Mouse (Mus musculus): Measurements from ENCODE around the gene Cry2.

The Cry2 gene

DNA sequence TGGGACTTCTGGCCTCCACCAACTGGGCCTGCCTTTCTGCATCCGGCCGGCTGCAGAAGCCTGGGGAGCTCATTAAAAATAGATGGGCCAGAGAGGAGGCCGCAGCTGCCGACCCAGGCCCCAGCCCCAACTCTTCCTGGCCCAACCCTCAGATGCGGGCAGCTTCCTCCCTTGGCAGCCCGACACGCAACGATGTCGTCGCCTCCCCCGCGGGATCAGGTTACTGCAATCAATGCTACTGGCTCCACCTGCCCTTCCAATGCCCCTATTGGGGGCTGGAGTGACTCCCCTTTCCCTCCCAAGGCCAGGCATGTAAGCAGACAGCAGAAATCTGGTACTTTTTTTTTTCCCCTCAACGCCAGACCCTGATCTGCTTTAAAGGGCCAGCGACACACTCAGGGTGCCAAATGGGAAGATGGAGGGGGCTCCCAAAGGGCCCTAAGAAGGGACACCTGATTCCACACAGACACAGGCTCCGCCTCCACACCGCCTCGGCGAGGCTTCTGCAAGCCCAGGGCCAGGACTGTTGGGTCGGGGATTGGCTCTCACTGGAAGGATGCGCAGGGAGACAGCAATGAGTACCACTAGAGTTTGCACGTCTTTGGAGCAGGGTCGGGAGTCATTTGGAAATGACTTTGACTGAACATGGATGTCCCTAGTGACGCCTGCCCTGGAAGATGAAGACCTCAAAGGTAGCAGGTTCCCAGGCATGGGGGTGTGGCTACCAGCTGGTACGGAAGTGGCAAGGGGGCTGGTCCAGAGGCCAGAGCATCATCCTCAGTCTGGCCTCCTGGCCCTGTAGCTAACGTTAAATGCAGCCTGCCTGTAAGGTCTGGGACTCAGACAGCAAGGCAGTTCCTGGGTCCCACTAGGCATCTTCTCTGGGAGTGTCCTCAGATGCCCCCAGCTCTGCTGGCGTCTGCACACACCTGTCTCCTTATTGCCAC is 41.3 kb downstream of the Cry2 start:
- Histone ChIP-seq H3K4me3 (replicated peaks; ENCODE audit: low read length) (peak overlapping the region; percentile 61), H3K4me1 (replicated peaks; ENCODE audit: low read depth, low read length) (peaks cover 40% of the 10 kb centered on the region), H3K9me3 (ENCODE audit: low read length) (no peaks in the 10 kb centered on the region), H3K36me3 (ENCODE audit: insufficient read depth, low read length) (no peaks in the 10 kb centered on the region; the same call in 1 of the 2 replicates), H3K27me3 (ENCODE audit: insufficient read depth, low read length) (peaks cover 35% of the 10 kb centered on the region)
- TF ChIP-seq CTCF (conservative IDR thresholded peaks at IDR 0.05; ENCODE audit: low read length): no peak
- TF ChIP-seq NANOG (IDR thresholded peaks at IDR 0.05; ENCODE audit: borderline replicate concordance, low read length): no peak
- TF ChIP-seq POU5F1 (IDR thresholded peaks at IDR 0.05; ENCODE audit: borderline replicate concordance, low read length): no peak

DNA sequence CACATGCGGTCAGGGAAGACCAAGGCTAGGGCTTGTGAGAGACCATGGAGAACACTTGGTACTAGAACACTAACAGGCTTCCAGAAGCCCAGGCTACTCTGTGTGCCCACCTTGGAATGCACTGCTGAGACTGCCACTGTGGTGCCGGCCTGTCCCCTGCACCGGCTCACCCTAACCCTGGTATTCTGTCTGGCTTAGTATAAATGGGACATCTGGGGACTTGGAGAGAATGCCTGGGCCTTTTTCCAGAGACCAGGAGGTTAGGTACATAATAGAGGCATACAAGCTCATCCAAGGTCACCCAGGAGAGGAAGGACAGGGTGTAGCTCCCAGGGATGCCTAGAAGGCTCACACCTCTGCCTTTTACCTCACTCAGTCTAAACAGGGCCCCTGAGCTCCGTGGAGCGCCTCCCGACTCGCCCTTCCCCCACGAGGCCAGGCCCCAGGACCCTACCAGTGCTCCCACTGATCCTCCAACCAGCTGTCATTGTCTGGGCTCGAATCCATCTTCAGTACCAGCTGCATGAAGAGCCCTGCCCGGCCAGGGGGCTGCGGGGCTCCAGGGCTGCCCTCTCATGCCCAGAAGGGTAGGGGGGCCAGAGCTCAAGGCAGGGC is 42.0 kb downstream of the Cry2 start:
- Histone ChIP-seq H3K4me3 (replicated peaks; ENCODE audit: low read length) (peak overlapping the region; percentile 61), H3K9me3 (ENCODE audit: low read length) (no peaks in the 10 kb centered on the region), H3K4me1 (replicated peaks; ENCODE audit: low read depth, low read length) (peaks cover 46% of the 10 kb centered on the region), H3K36me3 (ENCODE audit: insufficient read depth, low read length) (peaks cover 6% of the 10 kb centered on the region; the same call in 1 of the 2 replicates), H3K27me3 (ENCODE audit: insufficient read depth, low read length) (peaks cover 42% of the 10 kb centered on the region)
- TF ChIP-seq POU5F1 (IDR thresholded peaks at IDR 0.05; ENCODE audit: borderline replicate concordance, low read length) (no peak), CTCF (conservative IDR thresholded peaks at IDR 0.05; ENCODE audit: low read length) (no peak), NANOG (IDR thresholded peaks at IDR 0.05; ENCODE audit: borderline replicate concordance, low read length) (no peak)

DNA sequence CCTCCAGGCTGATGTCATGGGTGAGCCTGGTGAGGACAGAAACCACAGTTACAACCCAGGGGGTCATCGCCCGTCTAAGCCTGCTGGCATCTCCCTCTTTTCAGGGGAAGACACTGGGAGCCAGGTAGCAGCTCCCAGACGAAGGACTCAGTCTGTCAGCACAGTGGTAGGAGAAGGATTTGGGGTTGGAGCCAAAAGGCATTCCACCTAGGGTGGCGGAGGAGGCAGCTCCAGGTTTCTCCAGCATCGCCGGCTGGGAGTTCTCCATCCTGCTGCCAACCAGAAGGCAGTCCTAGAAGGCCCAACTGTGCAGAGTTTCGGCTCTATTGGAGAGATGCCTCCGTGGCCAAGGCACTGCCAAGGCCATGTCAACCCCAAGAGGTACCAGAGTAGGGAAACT is 42.7 kb downstream of the Cry2 start:
- H3K4me1 ChIP-seq (replicated peaks; ENCODE audit: low read depth, low read length): peaks cover 52% of the 10 kb centered on the region
- peaks cover 45% of the 10 kb centered on the region for H3K27me3 ChIP-seq (ENCODE audit: insufficient read depth, low read length)
- H3K4me3 ChIP-seq (replicated peaks; ENCODE audit: low read length): no peak overlapping the region
- H3K36me3 ChIP-seq (ENCODE audit: insufficient read depth, low read length): peaks cover 13% of the 10 kb centered on the region
- TF ChIP-seq NANOG (IDR thresholded peaks at IDR 0.05; ENCODE audit: borderline replicate concordance, low read length): no peak
- TF ChIP-seq POU5F1 (IDR thresholded peaks at IDR 0.05; ENCODE audit: borderline replicate concordance, low read length): no peak
- no peak for TF ChIP-seq CTCF (conservative IDR thresholded peaks at IDR 0.05; ENCODE audit: low read length)
- H3K9me3 ChIP-seq (ENCODE audit: low read length): no peaks in the 10 kb centered on the region

DNA sequence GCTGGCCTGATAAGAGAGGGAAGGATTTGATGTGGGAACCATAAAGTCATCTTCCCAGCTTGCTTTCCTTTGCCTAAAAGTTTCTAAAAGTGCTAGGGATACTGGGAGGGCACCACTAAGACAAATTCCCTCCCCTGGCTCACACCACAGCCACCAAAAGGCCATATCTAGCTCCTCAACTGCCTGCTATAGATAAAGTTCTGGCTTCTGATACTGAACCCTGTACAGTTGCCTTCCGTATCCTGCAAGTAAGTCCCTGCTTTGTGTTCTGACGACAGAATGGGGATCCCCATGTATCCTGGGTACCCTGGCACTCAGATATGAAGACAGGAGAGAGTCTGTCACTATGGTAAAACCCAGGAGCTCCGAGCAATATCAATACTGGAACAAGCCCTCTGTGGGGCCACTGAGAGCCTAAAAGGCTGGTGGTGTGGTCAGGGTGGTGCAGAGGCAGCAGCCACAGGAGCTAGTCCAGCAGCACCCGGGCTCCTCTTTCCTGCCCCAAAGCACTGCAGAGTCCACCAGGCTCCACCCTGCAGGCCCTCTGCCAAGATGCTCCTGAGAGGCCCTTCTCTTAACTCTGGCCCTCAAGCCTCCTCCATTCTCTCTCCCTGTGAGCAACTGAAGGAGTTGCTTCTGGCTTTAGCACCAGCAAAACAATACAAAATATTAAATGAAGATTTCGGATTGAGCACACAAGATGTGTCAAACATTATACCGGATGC is 43.5 kb downstream of the Cry2 start:
- H3K4me1 ChIP-seq (replicated peaks; ENCODE audit: low read depth, low read length): peaks cover 60% of the 10 kb centered on the region
- H3K9me3 ChIP-seq (ENCODE audit: low read length): no peaks in the 10 kb centered on the region
- H3K27me3 ChIP-seq (ENCODE audit: insufficient read depth, low read length): peaks cover 45% of the 10 kb centered on the region
- TF ChIP-seq CTCF (conservative IDR thresholded peaks at IDR 0.05; ENCODE audit: low read length) (no peak), POU5F1 (IDR thresholded peaks at IDR 0.05; ENCODE audit: borderline replicate concordance, low read length) (no peak), NANOG (IDR thresholded peaks at IDR 0.05; ENCODE audit: borderline replicate concordance, low read length) (no peak)
- peaks cover 21% of the 10 kb centered on the region for H3K36me3 ChIP-seq (ENCODE audit: insufficient read depth, low read length)
- no peak overlapping the region for H3K4me3 ChIP-seq (replicated peaks; ENCODE audit: low read length)

DNA sequence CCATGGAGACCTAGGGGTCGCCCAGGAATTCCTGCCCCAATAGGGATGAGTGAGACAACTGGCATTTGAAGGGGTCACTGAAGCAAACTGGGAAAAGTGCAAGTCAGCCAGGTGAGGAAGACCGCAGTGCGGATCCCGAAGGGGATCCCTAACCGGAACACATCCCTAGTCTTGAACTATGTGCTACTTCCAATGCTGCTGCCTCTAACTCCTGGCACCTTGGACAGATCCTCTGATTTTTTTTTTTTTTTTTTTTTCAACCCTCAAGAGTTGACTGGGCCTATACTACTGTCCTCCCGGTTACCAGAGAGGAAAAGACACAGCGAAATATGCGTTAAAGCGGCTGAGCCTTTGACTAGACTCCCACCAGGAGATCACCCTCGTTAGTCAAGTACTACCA is 44.2 kb downstream of the Cry2 start:
- Histone ChIP-seq H3K4me3 (replicated peaks; ENCODE audit: low read length) (peak overlapping the region; percentile 84), H3K36me3 (ENCODE audit: insufficient read depth, low read length) (peaks cover 28% of the 10 kb centered on the region), H3K4me1 (replicated peaks; ENCODE audit: low read depth, low read length) (peaks cover 67% of the 10 kb centered on the region), H3K27me3 (ENCODE audit: insufficient read depth, low read length) (peaks cover 45% of the 10 kb centered on the region), H3K9me3 (ENCODE audit: low read length) (no peaks in the 10 kb centered on the region)
- no peak for TF ChIP-seq POU5F1 (IDR thresholded peaks at IDR 0.05; ENCODE audit: borderline replicate concordance, low read length)
- TF ChIP-seq CTCF (conservative IDR thresholded peaks at IDR 0.05; ENCODE audit: low read length): no peak
- no peak for TF ChIP-seq NANOG (IDR thresholded peaks at IDR 0.05; ENCODE audit: borderline replicate concordance, low read length)

DNA sequence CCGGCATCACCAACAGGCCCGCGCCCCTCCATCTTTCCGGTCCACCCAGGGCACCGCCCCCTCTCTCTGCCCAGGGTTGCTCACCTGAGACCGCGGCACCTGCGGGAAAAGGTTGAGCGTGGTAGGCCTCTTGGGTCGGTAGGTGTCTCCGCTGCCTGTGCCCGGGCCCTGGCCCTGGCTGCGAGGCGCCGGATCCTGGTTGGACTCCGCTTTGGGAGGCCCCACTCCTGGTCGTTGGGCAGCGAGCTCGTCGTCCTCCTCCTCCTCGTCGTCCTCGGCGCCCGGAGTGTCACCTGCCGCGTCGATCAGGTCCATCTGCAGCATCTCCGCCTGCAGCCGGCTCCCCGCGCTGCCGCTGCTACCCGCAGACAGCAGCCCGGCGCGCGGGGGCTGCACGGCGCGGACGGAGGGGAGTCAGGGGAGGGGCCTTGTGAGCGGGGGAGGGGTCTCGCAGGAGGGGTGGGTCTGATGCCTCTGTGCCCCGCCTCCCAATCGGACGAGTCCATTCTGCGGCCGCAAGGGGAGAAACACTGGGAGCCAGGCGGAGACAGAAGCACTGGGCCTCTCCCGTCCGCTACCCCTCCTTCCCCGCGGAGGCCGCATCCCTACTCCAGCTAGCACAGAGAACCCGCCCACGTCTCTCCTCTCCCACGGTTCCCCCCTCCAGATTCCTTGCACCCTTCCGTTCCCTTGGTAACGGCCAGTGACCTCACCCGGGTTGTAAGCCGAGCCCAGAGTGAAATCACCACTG is 44.8 kb downstream of the Cry2 start:
- Histone ChIP-seq H3K4me1 (replicated peaks; ENCODE audit: low read depth, low read length) (peaks cover 69% of the 10 kb centered on the region), H3K9me3 (ENCODE audit: low read length) (no peaks in the 10 kb centered on the region), H3K27me3 (ENCODE audit: insufficient read depth, low read length) (peaks cover 40% of the 10 kb centered on the region), H3K36me3 (ENCODE audit: insufficient read depth, low read length) (peaks cover 33% of the 10 kb centered on the region), H3K4me3 (replicated peaks; ENCODE audit: low read length) (peak overlapping the region; percentile 84)
- no peak for TF ChIP-seq POU5F1 (IDR thresholded peaks at IDR 0.05; ENCODE audit: borderline replicate concordance, low read length)
- TF ChIP-seq CTCF (conservative IDR thresholded peaks at IDR 0.05; ENCODE audit: low read length): no peak
- TF ChIP-seq NANOG (IDR thresholded peaks at IDR 0.05; ENCODE audit: borderline replicate concordance, low read length): no peak

DNA sequence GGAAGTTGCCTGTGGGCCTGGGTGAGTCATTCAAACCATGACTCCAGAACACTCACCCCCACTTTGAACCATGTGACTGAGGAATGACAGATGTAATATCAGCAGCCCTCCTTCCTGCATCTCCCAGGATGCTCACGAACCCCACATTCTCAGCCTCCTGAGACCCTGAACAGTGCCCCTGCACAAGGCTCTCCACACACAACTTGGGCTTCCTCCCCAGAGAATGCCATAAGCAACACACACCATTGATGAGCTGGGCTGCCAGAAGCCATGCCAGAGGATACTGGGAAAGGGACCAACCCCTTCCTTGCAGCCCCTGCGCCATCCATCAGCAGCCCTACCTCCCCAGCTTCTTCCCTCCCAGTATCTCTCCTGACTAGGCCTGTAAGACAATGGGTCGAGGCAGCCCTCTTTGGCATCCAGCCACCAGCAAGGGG is 45.7 kb downstream of the Cry2 start:
- no peak for TF ChIP-seq CTCF (conservative IDR thresholded peaks at IDR 0.05; ENCODE audit: low read length)
- TF ChIP-seq POU5F1 (IDR thresholded peaks at IDR 0.05; ENCODE audit: borderline replicate concordance, low read length): no peak
- TF ChIP-seq NANOG (IDR thresholded peaks at IDR 0.05; ENCODE audit: borderline replicate concordance, low read length): no peak
- peaks cover 40% of the 10 kb centered on the region for H3K36me3 ChIP-seq (ENCODE audit: insufficient read depth, low read length)
- H3K27me3 ChIP-seq (ENCODE audit: insufficient read depth, low read length): peaks cover 30% of the 10 kb centered on the region
- H3K4me1 ChIP-seq (replicated peaks; ENCODE audit: low read depth, low read length): peaks cover 66% of the 10 kb centered on the region
- H3K4me3 ChIP-seq (replicated peaks; ENCODE audit: low read length): peak overlapping the region; percentile 84
- H3K9me3 ChIP-seq (ENCODE audit: low read length): no peaks in the 10 kb centered on the region
